Comparison of ENCODE assay signal across 19 mouse cellular contexts in genomic region chr9:47829846-47830245, GRCm38 (mm10).
DNase-seq lines count a peak whose midpoint lies in the region; ATAC-seq and TF ChIP-seq lines count a peak whose summit lies in the region.
"Had no signal": no experiment of that assay in that cellular context is flagged by ENCODE, and none has a peak within 500 bp of the region (broad histone marks: within the 10 kb centered on the region; RNA-seq: fewer than 3 reads in every experiment).

No protein-coding gene starts in this region.

- no peaks in the 10 kb centered on the region for H3K9me3 ChIP-seq in kidney, embryonic 16.5 days (ENCODE audit: low read length)
- H3K9me3 ChIP-seq in lung, embryonic 16.5 days (ENCODE audit: control insufficient read depth, low read length) = no peaks in the 10 kb centered on the region
- H3K9me3 ChIP-seq: embryonic facial prominence, embryonic 13.5 days; forebrain, embryonic 13.5 days; heart, embryonic 13.5 days had no signal

- no peak overlapping the region for H3K27ac ChIP-seq in kidney, adult 2 months (ENCODE audit: insufficient read depth, low read depth, low read length)
- no peak overlapping the region for H3K27ac ChIP-seq in kidney, embryonic 16.5 days (ENCODE audit: low read length)
- no peak overlapping the region; the same call in 1 of the 2 replicates for H3K27ac ChIP-seq in lung, embryonic 16.5 days (ENCODE audit: low read length)
- H3K27ac ChIP-seq: embryonic facial prominence, embryonic 13.5 days; forebrain, embryonic 13.5 days; heart, embryonic 13.5 days; hindbrain, postnatal 0 days had no signal

- H3K9ac ChIP-seq in kidney, embryonic 16.5 days (replicated peaks; ENCODE audit: low read length) = no peak overlapping the region
- H3K9ac ChIP-seq in lung, embryonic 16.5 days (ENCODE audit: low read length) = no peak overlapping the region
- H3K9ac ChIP-seq: embryonic facial prominence, embryonic 13.5 days; forebrain, embryonic 13.5 days; forebrain, postnatal 0 days had no signal

- no peak overlapping the region for H3K4me2 ChIP-seq in kidney, embryonic 16.5 days (replicated peaks; ENCODE audit: low read depth, low read length)
- no peak overlapping the region for H3K4me2 ChIP-seq in lung, embryonic 16.5 days (ENCODE audit: low read depth, low read length)

- TF ChIP-seq POLR2A in kidney, adult 2 months (IDR thresholded peaks at IDR 0.05; ENCODE audit: low read depth, low read length) = no peak
- no peak for TF ChIP-seq POLR2A in brain, embryonic 14.5 days (IDR thresholded peaks at IDR 0.05; ENCODE audit: borderline replicate concordance, extremely low read depth, insufficient read depth, insufficient read length, poor library complexity, severe bottlenecking)

- no peak for ATAC-seq in kidney, embryonic 16.5 days (ENCODE audit: low FRiP score, low TSS enrichment)
- ATAC-seq in lung, embryonic 16.5 days (ENCODE audit: low read depth) = 0 out of 2 replicates have a peak, but pooled peaks have one; percentile 47
- ATAC-seq: forebrain, embryonic 13.5 days; hindbrain, postnatal 0 days had no signal

- 40% methylated on average over 4 of the region's 4 CpGs for WGBS in kidney, adult 2 months
- 65% methylated on average over 4 of the region's 4 CpGs for WGBS in kidney, embryonic 16.5 days
- WGBS in lung, embryonic 16.5 days = 36% methylated on average over 4 of the region's 4 CpGs

- no peak overlapping the region for H3K4me3 ChIP-seq in kidney, adult 2 months (ENCODE audit: insufficient read depth, low read depth, low read length)
- H3K4me3 ChIP-seq in kidney, embryonic 16.5 days (ENCODE audit: low read length) = no peak overlapping the region
- no peak overlapping the region for H3K4me3 ChIP-seq in lung, embryonic 16.5 days (ENCODE audit: low read length)
- H3K4me3 ChIP-seq: forebrain, embryonic 13.5 days had no signal

- no peak for TF ChIP-seq CTCF in kidney, adult 2 months (conservative IDR thresholded peaks at IDR 0.05; ENCODE audit: insufficient read depth, insufficient read length, low read depth, low read length)
- no peak for TF ChIP-seq CTCF in brain, embryonic 14.5 days (IDR thresholded peaks at IDR 0.05; ENCODE audit: borderline replicate concordance, extremely low read depth, insufficient read depth, insufficient read length)

- H3K27me3 ChIP-seq in kidney, adult 2 months (replicated peaks; ENCODE audit: control insufficient read depth, insufficient read depth, low read length) = no peaks in the 10 kb centered on the region
- no peaks in the 10 kb centered on the region for H3K27me3 ChIP-seq in kidney, embryonic 16.5 days (ENCODE audit: insufficient read depth, low read length)
- H3K27me3 ChIP-seq in lung, embryonic 16.5 days (ENCODE audit: control insufficient read depth, insufficient read depth, low read depth, low read length) = no peaks in the 10 kb centered on the region
- H3K27me3 ChIP-seq: embryonic facial prominence, embryonic 13.5 days; forebrain, embryonic 13.5 days; heart, embryonic 13.5 days had no signal

- 0 out of 2 replicates have a peak, but pooled peaks cover 3% of the 10 kb centered on the region for H3K4me1 ChIP-seq in kidney, adult 2 months (ENCODE audit: control insufficient read depth, insufficient read depth, low read length)
- H3K4me1 ChIP-seq in kidney, embryonic 16.5 days (ENCODE audit: insufficient read depth, low read length) = peaks cover 11% of the 10 kb centered on the region
- peaks cover 20% of the 10 kb centered on the region for H3K4me1 ChIP-seq in lung, embryonic 16.5 days (replicated peaks; ENCODE audit: control insufficient read depth, insufficient read depth, low read length)

- peak; percentile 4 for DNase-seq in kidney, adult 2 months
- DNase-seq in lung, postnatal 4 days = no peak
- peak; percentile 52 for DNase-seq in brain, embryonic 14.5 days (ENCODE audit: low read depth)
- peak; percentile 44 for DNase-seq in lung, postnatal 14 days
- DNase-seq in cerebellum, postnatal 25 days = no peak
- DNase-seq: adrenal gland, adult 2 months; adrenal gland, postnatal 25 days; cerebellum, adult 11 months; cerebellum, adult 8-10 months; cerebellum, postnatal 14 days; gastrocnemius, postnatal 14 days; heart, postnatal 36 days had no signal

- no peaks in the 10 kb centered on the region for H3K36me3 ChIP-seq in kidney, adult 2 months (ENCODE audit: control insufficient read depth, insufficient read depth, low read length)
- H3K36me3 ChIP-seq in kidney, embryonic 16.5 days (ENCODE audit: insufficient read depth, low read length) = no peaks in the 10 kb centered on the region
- no peaks in the 10 kb centered on the region for H3K36me3 ChIP-seq in lung, embryonic 16.5 days (ENCODE audit: control insufficient read depth, insufficient read depth, low read length)
- H3K36me3 ChIP-seq: embryonic facial prominence, embryonic 13.5 days; heart, embryonic 13.5 days had no signal

Comparison
In these comparisons a context has a peak if more than half of its experiments do, and no peak if none do; other contexts are left out.
1. DNase-seq: peak in kidney, adult 2 months (single experiment), brain, embryonic 14.5 days (single experiment) and lung, postnatal 14 days (single experiment); none in lung, postnatal 4 days (0 of 2) and cerebellum, postnatal 25 days (0 of 2).